Mouse (Mus musculus) heart, embryonic 10.5 days (tissue): ENCODE measurements around the gene Ube2n. TPM values are rescaled to one million over a fixed set of nuclear protein-coding genes. Genes with fewer than 3 reads are reported as not detected.

Experiments
- DNase-seq: peaks from one replicate; pipeline ENCODE4 v3.0.0-alpha.2; 2017; ENCODE audit warnings: low spot score
- H3K27ac ChIP-seq: fragments of 300-500 bp; sonication (generic); 2 replicates; pipeline ENCODE4 v1.5.1; 2016; ENCODE audit warnings: mild to moderate bottlenecking
- H3K27me3 ChIP-seq: fragments of 300-500 bp; sonication (generic); 2 replicates; pipeline ENCODE4 v1.6.1; 2016; ENCODE audit warnings: mild to moderate bottlenecking; ENCODE audit not compliant: poor library complexity, insufficient read depth, severe bottlenecking
- H3K36me3 ChIP-seq: fragments of 300-500 bp; sonication (generic); 2 replicates; pipeline ENCODE4 v1.6.1; 2016; ENCODE audit warnings: mild to moderate bottlenecking, moderate library complexity
- H3K4me1 ChIP-seq: fragments of 300-500 bp; sonication (generic); 2 replicates; pipeline ENCODE4 v1.6.1; 2016; ENCODE audit warnings: mild to moderate bottlenecking
- H3K4me3 ChIP-seq: fragments of 300-500 bp; sonication (generic); 2 replicates; pipeline ENCODE4 v1.5.1; 2016; ENCODE audit warnings: mild to moderate bottlenecking, moderate library complexity
- H3K9me3 ChIP-seq: fragments of 300-500 bp; sonication (generic); 2 replicates; pipeline ENCODE4 v1.6.1; 2016; ENCODE audit warnings: mild to moderate bottlenecking, moderate library complexity
- WGBS: fragments of 180-500 bp; shearing (Covaris S2); methylation state at CpG from one replicate; pipeline ENCODE4 v1.1.7; 2016; 5-methylcytosine and 5-hydroxymethylcytosine counted together
- polyA plus RNA-seq: library from polyadenylated mRNA; unstranded; fragments of >200 nt; fragmentation: Nextera tagmentation; extraction: Ambion mirVana; gene quantifications from 2 replicates; pipeline ENCODE4 v1.2.1, GENCODE M21; 2016

Ube2n gene
- polyA plus RNA-seq, 1 experiment from 2014 or later = 389 TPM

GRCm38 (mm10) chr10:95504341-95504740 lies 10.6 kb upstream of the Ube2n start:
- H3K36me3 ChIP-seq = no peaks in the 10 kb centered on the region
- 16% methylated on average over 1 of the region's 1 CpGs for WGBS
- no peak for DNase-seq
- H3K9me3 ChIP-seq = no peaks in the 10 kb centered on the region
- H3K27ac ChIP-seq = no peak overlapping the region
- peaks cover 6% of the 10 kb centered on the region; the same call in 1 of the 2 replicates for H3K4me1 ChIP-seq
- no peak overlapping the region for H3K4me3 ChIP-seq
- no peaks in the 10 kb centered on the region for H3K27me3 ChIP-seq

GRCm38 (mm10) chr10:95508126-95508525 lies 6.8 kb upstream of the Ube2n start:
- Histone ChIP-seq H3K27me3 (no peaks in the 10 kb centered on the region), H3K4me1 (no peaks in the 10 kb centered on the region), H3K9me3 (no peaks in the 10 kb centered on the region), H3K27ac (no peak overlapping the region), H3K4me3 (no peak overlapping the region), H3K36me3 (no peaks in the 10 kb centered on the region)
- WGBS = 81% methylated on average over 8 of the region's 8 CpGs
- no peak for DNase-seq

- Histone ChIP-seq H3K9me3 (no peaks in the 10 kb centered on the region), H3K27me3 (no peaks in the 10 kb centered on the region), H3K36me3 (no peaks in the 10 kb centered on the region), H3K4me1 (0 out of 2 replicates have a peak, but pooled peaks cover under 1% of the 10 kb centered on the region), H3K4me3 (no peak overlapping the region), H3K27ac (no peak overlapping the region)
- DNase-seq = no peak
- 74% methylated on average over 6 of the region's 6 CpGs for WGBS
These were observed 6.2 kb upstream of the Ube2n start for GRCm38 (mm10) chr10:95508793-95509192.

GRCm38 (mm10) chr10:95509263-95509662 lies 5.7 kb upstream of the Ube2n start:
- no peak overlapping the region for H3K4me3 ChIP-seq
- H3K4me1 ChIP-seq = 0 out of 2 replicates have a peak, but pooled peaks cover 5% of the 10 kb centered on the region
- no peaks in the 10 kb centered on the region for H3K36me3 ChIP-seq
- WGBS = 67% methylated on average over 3 of the region's 3 CpGs
- no peak overlapping the region for H3K27ac ChIP-seq
- no peaks in the 10 kb centered on the region for H3K9me3 ChIP-seq
- DNase-seq = no peak
- no peaks in the 10 kb centered on the region for H3K27me3 ChIP-seq

GRCm38 (mm10) chr10:95512635-95513034 lies 2.3 kb upstream of the Ube2n start:
- H3K27me3 ChIP-seq = no peaks in the 10 kb centered on the region
- DNase-seq = no peak
- 83% methylated on average over 8 of the region's 8 CpGs for WGBS
- peaks cover 13% of the 10 kb centered on the region; the same call in 1 of the 2 replicates for H3K4me1 ChIP-seq
- no peak overlapping the region for H3K4me3 ChIP-seq
- H3K36me3 ChIP-seq = no peaks in the 10 kb centered on the region
- no peaks in the 10 kb centered on the region for H3K9me3 ChIP-seq
- H3K27ac ChIP-seq = no peak overlapping the region

- H3K27ac ChIP-seq = peak overlapping the region; percentile 99
- peaks cover 13% of the 10 kb centered on the region; the same call in 1 of the 2 replicates for H3K4me1 ChIP-seq
- H3K4me3 ChIP-seq = peak overlapping the region; percentile 99
- H3K27me3 ChIP-seq = no peaks in the 10 kb centered on the region
- no peaks in the 10 kb centered on the region for H3K9me3 ChIP-seq
- H3K36me3 ChIP-seq = no peaks in the 10 kb centered on the region
- no peak for DNase-seq
- 33% methylated on average over 15 of the region's 15 CpGs for WGBS
These were observed 983 bp upstream of the Ube2n start for GRCm38 (mm10) chr10:95513768-95514556.

- Histone ChIP-seq H3K36me3 (0 out of 2 replicates have a peak, but pooled peaks cover 3% of the 10 kb centered on the region), H3K27me3 (no peaks in the 10 kb centered on the region), H3K27ac (peak overlapping the region; percentile 99), H3K4me3 (peak overlapping the region; percentile 99), H3K9me3 (no peaks in the 10 kb centered on the region), H3K4me1 (peaks cover 18% of the 10 kb centered on the region; the same call in 1 of the 2 replicates)
- WGBS = under 1% methylated on average over 79 of the region's 80 CpGs
- DNase-seq = peak; percentile 81
These were observed 467 bp downstream of the Ube2n start for GRCm38 (mm10) chr10:95515293-95515931.

GRCm38 (mm10) chr10:95517656-95518055 lies 2.7 kb downstream of the Ube2n start:
- DNase-seq = no peak
- no peak overlapping the region for H3K27ac ChIP-seq
- WGBS = 95% methylated on average over 6 of the region's 6 CpGs
- no peaks in the 10 kb centered on the region for H3K27me3 ChIP-seq
- H3K9me3 ChIP-seq = no peaks in the 10 kb centered on the region; the same call in 1 of the 2 replicates
- no peak overlapping the region for H3K4me3 ChIP-seq
- peaks cover 18% of the 10 kb centered on the region; the same call in 1 of the 2 replicates for H3K4me1 ChIP-seq
- H3K36me3 ChIP-seq = peaks cover 15% of the 10 kb centered on the region

GRCm38 (mm10) chr10:95525037-95525675 lies 10.2 kb downstream of the Ube2n start:
- peaks cover 14% of the 10 kb centered on the region for H3K36me3 ChIP-seq
- peaks cover 11% of the 10 kb centered on the region for H3K4me1 ChIP-seq
- no peak for DNase-seq
- WGBS = 72% methylated on average over 6 of the region's 6 CpGs
- no peaks in the 10 kb centered on the region; the same call in 1 of the 2 replicates for H3K9me3 ChIP-seq
- no peak overlapping the region for H3K4me3 ChIP-seq
- H3K27me3 ChIP-seq = no peaks in the 10 kb centered on the region
- H3K27ac ChIP-seq = no peak overlapping the region

- no peak for DNase-seq
- Histone ChIP-seq H3K27me3 (no peaks in the 10 kb centered on the region), H3K9me3 (no peaks in the 10 kb centered on the region; the same call in 1 of the 2 replicates), H3K4me1 (peaks cover 15% of the 10 kb centered on the region), H3K36me3 (peaks cover 14% of the 10 kb centered on the region), H3K27ac (no peak overlapping the region), H3K4me3 (no peak overlapping the region)
- WGBS = 91% methylated on average over 5 of the region's 5 CpGs
These were observed 10.9 kb downstream of the Ube2n start for GRCm38 (mm10) chr10:95525871-95526270.

- Histone ChIP-seq H3K27me3 (no peaks in the 10 kb centered on the region), H3K27ac (no peak overlapping the region), H3K4me3 (no peak overlapping the region), H3K36me3 (peaks cover 13% of the 10 kb centered on the region), H3K4me1 (peaks cover 15% of the 10 kb centered on the region), H3K9me3 (no peaks in the 10 kb centered on the region; the same call in 1 of the 2 replicates)
- no peak for DNase-seq
- 85% methylated on average over 5 of the region's 5 CpGs for WGBS
These were observed 11.7 kb downstream of the Ube2n start for GRCm38 (mm10) chr10:95526495-95527122.

GRCm38 (mm10) chr10:95530551-95531121 lies 15.7 kb downstream of the Ube2n start:
- no peak for DNase-seq
- peaks cover 30% of the 10 kb centered on the region for H3K4me1 ChIP-seq
- 81% methylated on average over 2 of the region's 2 CpGs for WGBS

More at GRCm38 (mm10) chr10:95530551-95531121, 15.7 kb downstream of the Ube2n start:
- no peaks in the 10 kb centered on the region for H3K36me3 ChIP-seq
- no peaks in the 10 kb centered on the region for H3K27me3 ChIP-seq
- no peak overlapping the region for H3K27ac ChIP-seq
- no peak overlapping the region for H3K4me3 ChIP-seq
- H3K9me3 ChIP-seq = no peaks in the 10 kb centered on the region
